Mouse (Mus musculus) fat pad, adult 2 months (tissue): ENCODE results near the gene Spag4.
"Not testable (repeated sequence)": the region's sequence is repeated elsewhere in the genome, so short reads cannot be mapped to it uniquely, and the experiment has no call there.

ENCODE experiments used
- DNase-seq: peaks from one replicate; pipeline ENCODE4 v3.0.0-alpha.2; 2011; ENCODE audit warnings: low read depth, low spot score; ENCODE audit errors: extremely low read depth

The Spag4 gene

DNA sequence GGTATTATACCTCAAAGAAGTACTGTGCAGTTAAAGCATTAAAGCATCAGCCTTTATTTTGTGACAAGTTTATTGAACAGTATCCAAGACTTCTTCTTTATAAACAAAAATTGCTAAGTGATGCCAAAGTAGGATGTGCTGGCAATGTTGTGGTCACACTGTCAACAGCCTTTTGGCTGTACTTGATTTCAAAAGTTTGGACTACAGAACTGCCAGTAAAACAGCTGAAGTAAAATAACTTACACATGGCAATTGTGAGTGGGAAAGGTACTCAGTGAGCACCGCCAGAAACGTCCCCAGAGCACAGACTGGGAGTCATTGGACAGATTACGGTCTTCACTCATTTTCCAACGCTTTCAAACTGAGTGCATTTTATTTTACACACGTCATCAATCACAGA is 27.0 kb downstream of the Spag4 start:
- DNase-seq = no peak

DNA sequence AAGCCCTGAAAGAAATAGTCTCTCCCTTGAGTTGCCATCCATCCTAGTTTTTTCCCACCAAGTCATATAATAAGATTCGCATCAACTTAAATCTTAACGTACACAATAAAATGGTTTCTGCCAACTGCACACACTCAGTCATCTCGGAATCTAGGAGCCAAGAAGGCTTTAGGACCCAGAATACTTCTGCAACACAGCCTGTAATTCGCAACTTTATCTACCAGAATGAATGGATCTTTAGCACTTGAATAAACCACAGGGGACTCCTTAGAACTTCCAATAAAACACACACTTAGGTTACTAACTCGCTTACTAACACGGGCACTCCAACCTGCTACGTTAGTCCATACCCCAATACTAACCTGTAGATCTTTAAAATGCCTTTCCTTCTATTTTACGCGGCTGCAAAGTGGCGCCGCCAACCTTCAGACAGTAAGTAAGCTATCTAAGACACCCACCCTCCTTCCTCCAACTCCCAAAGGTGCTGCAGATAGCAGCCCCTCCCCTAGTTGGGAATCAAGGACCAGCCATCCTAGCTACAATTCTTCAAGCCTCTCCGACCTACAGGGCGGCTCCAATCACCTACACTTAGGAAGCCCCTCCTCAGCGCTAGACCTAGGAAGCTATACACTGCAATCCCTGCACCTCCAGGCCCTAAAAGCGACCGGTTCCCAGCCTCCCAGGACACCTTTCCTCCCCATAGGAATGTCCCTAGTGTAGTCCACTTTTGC is 45.8 kb downstream of the Spag4 start:
- no peak for DNase-seq

DNA sequence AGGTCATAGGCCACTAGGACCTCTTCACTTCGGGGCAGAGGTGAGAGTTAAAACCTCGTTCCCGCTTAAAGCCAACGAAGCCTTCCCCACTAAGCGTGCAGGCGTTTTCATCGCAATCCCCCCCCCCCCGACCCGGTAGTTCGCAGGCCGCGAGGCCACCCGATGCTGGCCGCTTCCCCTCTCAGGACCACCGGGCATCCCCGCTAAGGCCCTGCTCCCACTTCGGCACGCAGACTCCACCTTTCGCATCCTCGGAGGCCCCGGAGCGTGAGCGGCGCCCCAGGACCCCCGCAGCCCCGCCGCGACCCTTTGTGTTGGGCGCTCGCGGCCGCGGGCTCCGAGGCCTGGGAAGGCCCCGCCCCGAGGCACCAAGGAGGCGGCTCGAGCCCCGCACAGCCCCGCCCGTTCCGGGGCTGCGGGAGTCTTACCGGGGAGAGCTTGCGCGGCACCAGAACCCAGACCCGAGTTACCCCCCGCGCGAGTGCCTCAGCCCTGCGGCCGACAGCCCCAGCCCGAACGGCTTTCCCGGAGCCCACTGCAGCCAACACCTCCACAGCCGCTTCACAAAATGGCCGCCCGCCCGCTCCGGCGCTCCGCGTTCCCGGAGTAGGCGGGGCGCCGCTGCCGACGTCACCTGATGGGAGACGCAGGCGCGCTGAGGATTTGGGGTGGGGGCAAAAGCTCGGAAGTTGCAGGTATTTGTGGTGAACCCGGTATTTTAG is 46.5 kb downstream of the Spag4 start, which contains the start of the genes Cpne1 and Rbm12:
TSS of gene Cpne1 (minus strand) at position 608 of the 722 bp plus-strand sequence.
TSS of gene Rbm12 (minus strand) at position 621 of the 722 bp plus-strand sequence.
- no peak for DNase-seq

DNA sequence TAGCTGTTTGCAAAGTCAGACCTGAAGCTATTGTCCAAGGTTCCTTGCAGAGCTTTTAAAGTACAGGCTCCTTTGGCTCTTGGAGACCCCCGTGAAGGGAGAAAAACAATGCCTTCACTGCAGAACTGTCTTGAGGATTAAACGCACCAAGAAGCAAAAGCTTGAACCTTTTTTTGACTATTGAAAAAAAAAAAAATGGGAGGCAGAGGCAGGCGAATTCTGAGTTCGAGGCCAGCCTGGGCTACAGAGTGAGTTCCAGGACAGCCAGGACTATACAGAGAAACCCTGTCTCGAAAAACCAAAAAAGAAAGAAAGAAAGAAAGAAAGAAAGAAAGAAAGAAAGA is 47.1 kb downstream of the Spag4 start:
- not testable (repeated sequence) for DNase-seq

DNA sequence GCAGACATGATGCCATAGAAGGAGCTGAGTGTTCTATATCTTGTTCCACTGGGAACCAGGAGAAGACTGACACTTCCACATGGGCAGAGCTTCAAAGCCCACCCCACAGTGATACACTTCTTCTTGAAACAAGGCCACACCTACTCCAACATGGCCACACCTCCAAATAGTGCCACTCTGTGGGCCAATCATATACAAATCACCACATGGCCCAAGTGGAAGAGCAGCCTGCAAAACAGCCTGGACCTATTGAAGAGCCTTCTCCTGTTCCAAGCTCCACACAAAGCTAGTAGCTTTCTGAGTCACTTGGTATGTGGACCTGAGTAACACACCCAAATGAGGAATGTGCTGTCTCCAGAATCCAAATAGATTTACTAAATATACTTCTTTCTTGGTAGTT is 54.6 kb downstream of the Spag4 start:
- no peak for DNase-seq
